Mouse (Mus musculus): ENCODE measurements around the gene Brpf3.

GRCm38 (mm10) chr17:28800281-28800670 lies 614 bp upstream of the Brpf3 start:
- TF ChIP-seq CTCF (IDR thresholded peaks at IDR 0.05; ENCODE audit: extremely low read depth, insufficient read depth, low read length) (no peak), POLR2A (IDR thresholded peaks at IDR 0.05; ENCODE audit: extremely low read depth, insufficient read depth, low read length) (no peak)

Data from cortical plate, adult 2 months (tissue).